Mouse (Mus musculus) left cerebral cortex, adult 8-10 months (tissue): Measurements from ENCODE around the gene Peli1. TPM values are rescaled to one million over a fixed set of nuclear protein-coding genes. Genes with fewer than 3 reads are reported as not detected.
"Not testable (repeated sequence)": the region's sequence is repeated elsewhere in the genome, so short reads cannot be mapped to it uniquely, and the experiment has no call there.

Experiments used
- DNase-seq, 2 experiments: peaks; one replicate each; pipeline ENCODE4 v3.0.0; 2022; ENCODE audit warnings: low spot score in 2 of 2
- total RNA-seq, 4 experiments: library from RNA; stranded (reverse); gene quantifications; 2 replicates each; pipeline ENCODE4 v1.2.4; 2022

Gene Peli1
- total RNA-seq, 4 experiments from 2014 or later = 36.7 to 41.5 (median 37.7) TPM

DNA sequence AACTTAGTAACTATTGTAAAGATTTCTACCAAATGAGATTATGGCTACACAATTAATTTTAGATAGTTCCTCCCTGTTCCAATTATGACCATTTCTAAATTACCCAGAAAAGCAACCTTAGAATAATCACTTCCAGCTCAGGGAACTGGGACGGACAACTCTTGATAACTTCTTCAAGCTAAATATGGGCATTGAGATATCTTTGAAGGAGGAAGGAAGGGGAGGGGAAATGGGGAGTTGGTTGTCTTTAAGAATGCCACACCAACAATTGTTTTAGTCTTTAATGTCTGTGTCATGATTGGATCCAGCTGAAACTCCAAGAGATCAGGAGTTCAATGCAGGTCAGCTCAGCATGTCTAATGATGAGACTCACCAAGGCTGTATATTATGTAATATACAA is 91.6 kb downstream of the Peli1 start:
- no peak for DNase-seq

DNA sequence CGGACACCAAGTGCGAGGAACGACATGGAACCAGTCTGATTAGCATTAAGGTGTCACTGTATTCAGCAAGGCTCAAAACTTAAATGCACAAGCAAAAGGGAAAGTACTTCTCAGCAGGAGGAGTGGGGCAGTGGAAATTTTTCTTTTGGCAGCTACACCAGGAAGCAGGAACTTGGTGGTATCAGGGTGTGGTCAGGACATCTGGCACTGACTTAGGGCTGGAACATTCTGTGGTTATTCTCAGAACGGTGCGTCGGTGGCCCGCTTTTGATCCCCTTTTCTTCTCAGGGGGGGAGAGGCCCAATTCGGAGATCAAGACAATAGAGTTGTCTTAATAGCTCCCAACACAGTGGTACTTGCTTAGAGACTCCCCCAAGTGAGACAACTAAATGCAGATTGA is 100.7 kb downstream of the Peli1 start:
- not testable (repeated sequence) for DNase-seq

- no peak for DNase-seq
These were observed 103.8 kb downstream of the Peli1 start for GRCm38 (mm10) chr11:21194851-21195250.

Other genes with a start within 250 kb of the Peli1 start
- gene Vps54, start 148.0 kb downstream of the Peli1 start, total RNA-seq = 10 to 100 TPM; 26.8 to 31.2 (median 28.0) TPM